ENCODE assay signal across 29 mouse cellular contexts in the genomic region with DNA sequence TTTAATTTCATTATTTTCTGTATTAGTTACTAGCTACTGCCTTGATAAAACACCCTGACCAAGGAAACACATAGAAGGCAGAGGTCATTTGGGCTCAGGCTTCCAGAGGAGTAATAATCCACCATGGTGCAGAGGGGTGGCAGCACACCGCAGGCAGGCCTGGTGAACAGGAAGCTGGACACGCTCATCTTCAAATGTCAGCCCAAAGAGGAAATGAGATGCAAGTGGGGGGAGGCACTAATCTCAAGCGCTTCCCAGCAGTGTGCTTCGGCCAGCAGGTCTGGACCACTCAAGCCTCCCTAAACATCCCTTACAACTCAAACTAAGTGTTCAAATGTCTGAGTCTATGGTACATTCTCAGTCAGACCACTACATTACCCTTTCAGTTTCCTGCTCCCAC.
DNase-seq lines count a peak whose midpoint lies in the region; TF ChIP-seq lines count a peak whose summit lies in the region.
"Had no signal": no experiment of that assay in that cellular context is flagged by ENCODE, and none has a peak within 500 bp of the region (broad histone marks: within the 10 kb centered on the region; RNA-seq: fewer than 3 reads in every experiment).

No protein-coding gene starts in this region.

- H3K9ac ChIP-seq in CH12.LX (ENCODE audit: insufficient read depth, low read depth) = no peak overlapping the region
- H3K9ac ChIP-seq: embryonic facial prominence, embryonic 12.5 days; forebrain, postnatal 0 days; hindbrain, embryonic 12.5 days; kidney, embryonic 15.5 days; limb, embryonic 12.5 days; liver, postnatal 0 days; neural tube, embryonic 13.5 days; stomach, embryonic 15.5 days had no signal

- in situ Hi-C loops in CH12.LX (cut with MboI; ENCODE audit: low pct_ligation_motif_present, low pct_unique_long_range_greater_than_20kb, low sequenced_read_pairs) = loop anchor here (5.0 to 10.0 kb wide), 2 partner anchors 71 to 254 kb away; a partner anchor contains a TSS

- peak; percentile 7 to 11 for DNase-seq in spleen, adult 2 months (ENCODE audit: low read depth in 1 of 2, low spot score in 2 of 2)
- no peak for DNase-seq in spleen, postnatal 14 days (ENCODE audit: low spot score in 2 of 2)
- peak; percentile 60 for DNase-seq in CH12.LX (ENCODE audit: extremely low read depth)
- DNase-seq in thymus, adult 2 months = no peak
- no peak for DNase-seq in yolk sac, embryonic 10.5 days (ENCODE audit: low spot score)
- no peak for DNase-seq in layer of hippocampus, postnatal 36 days
- DNase-seq: adrenal gland, postnatal 36 days; cerebellum, adult 9-10 months; forebrain, postnatal 0 days; gastrocnemius, postnatal 14 days; heart, adult 2 months; kidney, adult 11 months; kidney, postnatal 4 days; layer of hippocampus, adult 9-11 months; liver, postnatal 0 days; midbrain, embryonic 14.5 days; right cerebral cortex, adult 18-20 months; right cerebral cortex, postnatal 4 days; thymus, postnatal 4 days had no signal

- H3K9me3 ChIP-seq in CH12.LX (replicated peaks; ENCODE audit: low read length) = no peaks in the 10 kb centered on the region
- peaks cover 4% of the 10 kb centered on the region for H3K9me3 ChIP-seq in megakaryocyte, embryonic 14.5 days
- H3K9me3 ChIP-seq: embryonic facial prominence, embryonic 12.5 days; hindbrain, embryonic 12.5 days; kidney, embryonic 15.5 days; limb, embryonic 12.5 days; neural tube, embryonic 13.5 days; stomach, embryonic 15.5 days had no signal

- H3K4me2 ChIP-seq in CH12.LX (ENCODE audit: insufficient read depth, low read depth, poor library complexity, severe bottlenecking) = peak overlapping the region; percentile 21; the same call in 1 of the 2 replicates
- H3K4me2 ChIP-seq: embryonic facial prominence, embryonic 12.5 days; hindbrain, embryonic 12.5 days; kidney, embryonic 15.5 days; limb, embryonic 12.5 days; liver, embryonic 11.5 days; neural tube, embryonic 13.5 days; stomach, embryonic 15.5 days had no signal

- no peak overlapping the region for H3K27ac ChIP-seq in spleen, adult 2 months (ENCODE audit: insufficient read depth, low read length)
- no peak overlapping the region for H3K27ac ChIP-seq in CH12.LX (ENCODE audit: insufficient read depth, low read depth)
- no peak overlapping the region for H3K27ac ChIP-seq in thymus, adult 2 months (ENCODE audit: control insufficient read depth, insufficient read depth, low read length)
- H3K27ac ChIP-seq: embryonic facial prominence, embryonic 12.5 days; heart, adult 2 months; hindbrain, embryonic 12.5 days; kidney, embryonic 15.5 days; limb, embryonic 12.5 days; macrophage; neural tube, embryonic 13.5 days; stomach, embryonic 15.5 days had no signal

- H3K36me3 ChIP-seq in spleen, adult 2 months (ENCODE audit: control insufficient read depth, insufficient read depth, low read length) = no peaks in the 10 kb centered on the region
- H3K36me3 ChIP-seq in CH12.LX (replicated peaks in 1 of 2; ENCODE audit: control insufficient read depth in 1 of 2, insufficient read depth in 1 of 2, low read length in 1 of 2) = peaks cover 0 to 2% of the 10 kb centered on the region in 2 experiments
- peaks cover 6% of the 10 kb centered on the region for H3K36me3 ChIP-seq in megakaryocyte, embryonic 14.5 days (replicated peaks; ENCODE audit: low read length)
- no peaks in the 10 kb centered on the region for H3K36me3 ChIP-seq in thymus, adult 2 months (ENCODE audit: control insufficient read depth, insufficient read depth, low read length)
- H3K36me3 ChIP-seq: embryonic facial prominence, embryonic 12.5 days; hindbrain, embryonic 12.5 days; kidney, embryonic 15.5 days; limb, embryonic 12.5 days; neural tube, embryonic 13.5 days; stomach, embryonic 15.5 days had no signal

- TF ChIP-seq POLR2A in spleen, adult 2 months (IDR thresholded peaks at IDR 0.05; ENCODE audit: low read depth, low read length) = no peak
- peak; percentile 33; the same call in 1 of the 2 replicates for TF ChIP-seq POLR2A in CH12.LX (IDR thresholded peaks at IDR 0.05; ENCODE audit: low read depth, low read length)
- TF ChIP-seq POLR2A in thymus, adult 2 months (IDR thresholded peaks at IDR 0.05; ENCODE audit: control insufficient read depth, extremely low read depth, insufficient read depth, low read length, poor library complexity) = no peak

- H3K4me1 ChIP-seq in spleen, adult 2 months (ENCODE audit: control insufficient read depth, insufficient read depth, insufficient read length) = no peaks in the 10 kb centered on the region; the same call in none of the 2 replicates
- H3K4me1 ChIP-seq in CH12.LX (ENCODE audit: control insufficient read depth in 1 of 2, insufficient read depth in 2 of 2) = peaks cover 0 to 15% of the 10 kb centered on the region in 2 experiments; a peak in 2 of 4 replicates
- peaks cover 23% of the 10 kb centered on the region for H3K4me1 ChIP-seq in megakaryocyte, embryonic 14.5 days
- no peaks in the 10 kb centered on the region; the same call in 1 of the 2 replicates for H3K4me1 ChIP-seq in thymus, adult 2 months (replicated peaks; ENCODE audit: control insufficient read depth, insufficient read depth, low read length)
- H3K4me1 ChIP-seq: embryonic facial prominence, embryonic 12.5 days; hindbrain, embryonic 12.5 days; kidney, embryonic 15.5 days; limb, embryonic 12.5 days; neural tube, embryonic 13.5 days; stomach, embryonic 15.5 days had no signal

- TF ChIP-seq RAD21 in CH12.LX (IDR thresholded peaks at IDR 0.05; ENCODE audit: low read depth, low read length) = no peak

- no peak for TF ChIP-seq EP300 in CH12.LX (IDR thresholded peaks at IDR 0.05; ENCODE audit: low read length)

- H3K79me2 ChIP-seq in CH12.LX (replicated peaks; ENCODE audit: control insufficient read depth, extremely low read depth, insufficient read depth, poor library complexity, severe bottlenecking) = no peaks in the 10 kb centered on the region

- TF ChIP-seq CTCF in spleen, adult 2 months (IDR thresholded peaks at IDR 0.05; ENCODE audit: extremely low read depth, insufficient read depth, insufficient read length, insufficient replicate concordance) = no peak
- no peak for TF ChIP-seq CTCF in CH12.LX (conservative IDR thresholded peaks at IDR 0.05 in 1 of 2, IDR thresholded peaks at IDR 0.05 in 1 of 2; ENCODE audit: low read depth in 2 of 2, low read length in 2 of 2)
- no peak for TF ChIP-seq CTCF in thymus, adult 2 months (IDR thresholded peaks at IDR 0.05; ENCODE audit: borderline replicate concordance, control insufficient read depth, extremely low read depth, insufficient read depth, low read length, poor library complexity)

- no peaks in the 10 kb centered on the region for H3K27me3 ChIP-seq in spleen, adult 2 months (ENCODE audit: control insufficient read depth, insufficient read depth, low read length)
- H3K27me3 ChIP-seq in CH12.LX (replicated peaks) = no peaks in the 10 kb centered on the region
- H3K27me3 ChIP-seq in megakaryocyte, embryonic 14.5 days (replicated peaks) = no peaks in the 10 kb centered on the region
- no peaks in the 10 kb centered on the region for H3K27me3 ChIP-seq in thymus, adult 2 months (ENCODE audit: control insufficient read depth, insufficient read depth, low read length)
- H3K27me3 ChIP-seq: embryonic facial prominence, embryonic 12.5 days; hindbrain, embryonic 12.5 days; kidney, embryonic 15.5 days; limb, embryonic 12.5 days; neural tube, embryonic 13.5 days; stomach, embryonic 15.5 days had no signal

- 25% methylated on average over 4 of the region's 4 CpGs for WGBS in spleen, adult 2 months
- 38% methylated on average over 4 of the region's 4 CpGs for WGBS in thymus, adult 2 months

- dilution Hi-C loops in CH12.LX (cut with MboI; ENCODE audit: extremely low pct_ligation_motif_present, extremely low pct_unique_long_range_greater_than_20kb, low sequenced_read_pairs) = no loop called here

- no peak overlapping the region for H3K4me3 ChIP-seq in spleen, adult 2 months (ENCODE audit: extremely low read depth, insufficient read depth, insufficient read length)
- H3K4me3 ChIP-seq in CH12.LX (replicated peaks in 1 of 3; ENCODE audit: low read depth in 2 of 3, low read length in 2 of 3, poor library complexity in 1 of 3) = no peak overlapping the region
- peak overlapping the region; percentile 50 for H3K4me3 ChIP-seq in megakaryocyte, embryonic 14.5 days (replicated peaks)
- H3K4me3 ChIP-seq in thymus, adult 2 months (ENCODE audit: control insufficient read depth, insufficient read depth, low read length) = no peak overlapping the region
- H3K4me3 ChIP-seq: embryonic facial prominence, embryonic 12.5 days; heart, adult 2 months; hindbrain, embryonic 12.5 days; kidney, embryonic 15.5 days; limb, embryonic 12.5 days; myocyte; neural tube, embryonic 13.5 days; stomach, embryonic 15.5 days had no signal

TF ChIP-seq in CH12.LX, 34 proteins besides CTCF, POLR2A, EP300 and RAD21:
- TF ChIP-seq ELF1 (IDR thresholded peaks at IDR 0.05; ENCODE audit: low read depth, low read length) = peak; percentile 51; the same call in 1 of the 2 replicates
- TF ChIP-seq BHLHE40 (IDR thresholded peaks at IDR 0.05; ENCODE audit: low read depth, low read length) = no peak

Comparison
In these comparisons a context has a peak if more than half of its experiments do, and no peak if none do; other contexts are left out.
1. DNase-seq: peak in spleen, adult 2 months (2 of 2) and CH12.LX (single experiment); none in spleen, postnatal 14 days (0 of 2), thymus, adult 2 months (single experiment), yolk sac, embryonic 10.5 days (single experiment) and layer of hippocampus, postnatal 36 days (0 of 2).